Mouse (Mus musculus) left cerebral cortex, postnatal 25 days (tissue): ENCODE measurements around the gene Tmem87b. TPM values are rescaled to one million over a fixed set of nuclear protein-coding genes. Genes with fewer than 3 reads are reported as not detected.

Experiments
- DNase-seq, 2 experiments: peaks; one replicate each; pipeline ENCODE4 v3.0.0; 2022; ENCODE audit warnings: low spot score in 2 of 2, mixed read lengths in 1 of 2
- intact Hi-C: fragments of 180-260 bp; cut with DNase I; formaldehyde crosslinking; loops from one replicate; pipeline ENCODE4 v1.15.1; 2025
- total RNA-seq, 2 experiments: library from RNA; stranded (reverse); gene quantifications; 2 replicates each; pipeline ENCODE4 v1.2.3; 2021

The Tmem87b gene
- total RNA-seq, 2 experiments from 2014 or later = 34.9 to 35.7 TPM

GRCm38 (mm10) chr2:128872256-128872655, 54.3 kb downstream of the Tmem87b start:
- no peak for DNase-seq
- intact Hi-C loops = no loop called here

- intact Hi-C loops = no loop called here
- no peak for DNase-seq
Measured at GRCm38 (mm10) chr2:128875526-128875925, 57.6 kb downstream of the Tmem87b start.

- intact Hi-C loops = no loop called here
- no peak for DNase-seq
Measured at GRCm38 (mm10) chr2:128881236-128881635, 63.3 kb downstream of the Tmem87b start.

GRCm38 (mm10) chr2:128885225-128885811, 67.4 kb downstream of the Tmem87b start:
- no peak for DNase-seq
- intact Hi-C loops = no loop called here

- no peak for DNase-seq
- intact Hi-C loops = no loop called here
Measured at GRCm38 (mm10) chr2:128887866-128888550, 70.1 kb downstream of the Tmem87b start.

GRCm38 (mm10) chr2:128890661-128891335, 72.9 kb downstream of the Tmem87b start:
- no peak for DNase-seq
- intact Hi-C loops = no loop called here

- intact Hi-C loops = no loop called here
- DNase-seq = no peak
Measured at GRCm38 (mm10) chr2:128892180-128892721, 74.3 kb downstream of the Tmem87b start.

- DNase-seq = no peak
- intact Hi-C loops = no loop called here
Measured at GRCm38 (mm10) chr2:128902843-128903242, 84.9 kb downstream of the Tmem87b start.

GRCm38 (mm10) chr2:128903661-128904060, 85.7 kb downstream of the Tmem87b start:
- intact Hi-C loops = no loop called here
- DNase-seq = no peak

Other genes with a start within 250 kb of the Tmem87b start
- gene Spdye4c, start 226.9 kb upstream of the Tmem87b start, total RNA-seq = not detected
- 10 to 100 TPM; 59.3 to 67.9 TPM for gene Anapc1, start 130.7 kb upstream of the Tmem87b start, total RNA-seq
- gene Mertk, start 119.2 kb upstream of the Tmem87b start, total RNA-seq = 10 to 100 TPM; 32.3 to 36.8 TPM
- gene Fbln7, start 44.9 kb downstream of the Tmem87b start, total RNA-seq = 1 to 10 TPM; 2.2 to 2.9 TPM
- gene Zc3h8, start 126.0 kb downstream of the Tmem87b start, total RNA-seq = 1 to 10 TPM; 5.9 to 8.0 TPM
- gene Zc3h6, start 149.3 kb downstream of the Tmem87b start, total RNA-seq = 10 to 100 TPM; 15.0 to 16.0 TPM
- gene Gm10762, start 149.6 kb downstream of the Tmem87b start, total RNA-seq = 1 to 10 TPM; 4.7 to 5.3 TPM
- under 1 TPM; 0.14 to 0.27 TPM for gene Vinac1, start 230.1 kb downstream of the Tmem87b start, total RNA-seq
- gene Ttl, start 247.8 kb downstream of the Tmem87b start, total RNA-seq = 10 to 100 TPM; 65.7 to 74.0 TPM